Mouse (Mus musculus) adrenal gland, adult 18-20 months (tissue): ENCODE results near the gene Pola1. TPM values are rescaled to one million over a fixed set of nuclear protein-coding genes. Genes with fewer than 3 reads are reported as not detected.
"Not testable (repeated sequence)": the region's sequence is repeated elsewhere in the genome, so short reads cannot be mapped to it uniquely, and the experiment has no call there.

Experiments
- DNase-seq, 2 experiments: peaks; one replicate each; pipeline ENCODE4 v3.0.0; 2021 to 2022; ENCODE audit warnings: low spot score in 2 of 2
- total RNA-seq, 2 experiments: library from RNA; stranded (reverse); gene quantifications; 1 replicate in 1 of 2; 2 replicates in 1 of 2; pipeline ENCODE4 v1.2.3; 2021

Pola1 gene
- total RNA-seq, 2 experiments from 2014 or later: 9.0 to 9.4 TPM

DNA sequence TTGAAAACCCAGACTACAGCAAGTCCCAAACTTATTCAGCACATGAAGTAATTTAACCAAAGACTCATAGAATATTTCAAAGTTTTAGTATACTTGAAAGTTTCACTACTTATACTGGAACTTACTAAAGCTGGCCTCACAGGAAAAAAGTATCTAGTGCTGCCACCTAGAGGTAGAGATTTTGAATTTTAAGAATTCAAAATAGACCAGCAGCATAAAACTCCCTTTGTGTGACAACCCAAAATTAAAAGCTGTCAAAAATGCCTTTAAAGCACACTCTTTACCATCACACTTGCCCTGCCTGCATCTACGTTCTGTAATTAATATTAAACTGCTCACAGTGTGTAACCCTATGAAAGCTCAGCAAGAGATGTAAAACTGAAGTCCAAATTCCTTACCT is 166.2 kb downstream of the Pola1 start:
- DNase-seq: no peak

DNA sequence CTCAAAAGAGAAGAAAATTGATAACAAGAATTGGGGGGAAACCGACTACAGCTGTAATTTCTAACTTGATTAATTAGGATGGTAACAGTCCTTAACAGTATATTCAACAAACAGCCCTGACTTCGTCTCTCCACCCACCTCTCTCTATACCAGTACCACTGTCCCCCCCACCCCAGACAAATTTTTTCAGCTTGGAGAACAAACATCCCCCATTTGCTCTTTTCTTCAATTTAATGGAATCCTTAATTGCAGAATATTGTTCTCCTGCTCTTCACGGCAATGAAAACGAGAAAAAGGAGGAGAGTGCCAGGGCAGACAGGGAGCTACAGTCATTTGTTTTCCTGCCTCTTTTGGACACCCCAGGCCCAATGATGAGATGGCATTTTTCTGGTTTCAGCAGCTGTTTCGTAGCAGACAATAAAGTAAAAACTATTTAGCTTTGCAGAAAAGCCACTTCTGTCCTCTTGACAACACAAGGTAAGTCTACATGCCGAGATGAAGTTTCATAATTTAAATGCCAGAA is 202.2 kb downstream of the Pola1 start:
- no peak for DNase-seq

DNA sequence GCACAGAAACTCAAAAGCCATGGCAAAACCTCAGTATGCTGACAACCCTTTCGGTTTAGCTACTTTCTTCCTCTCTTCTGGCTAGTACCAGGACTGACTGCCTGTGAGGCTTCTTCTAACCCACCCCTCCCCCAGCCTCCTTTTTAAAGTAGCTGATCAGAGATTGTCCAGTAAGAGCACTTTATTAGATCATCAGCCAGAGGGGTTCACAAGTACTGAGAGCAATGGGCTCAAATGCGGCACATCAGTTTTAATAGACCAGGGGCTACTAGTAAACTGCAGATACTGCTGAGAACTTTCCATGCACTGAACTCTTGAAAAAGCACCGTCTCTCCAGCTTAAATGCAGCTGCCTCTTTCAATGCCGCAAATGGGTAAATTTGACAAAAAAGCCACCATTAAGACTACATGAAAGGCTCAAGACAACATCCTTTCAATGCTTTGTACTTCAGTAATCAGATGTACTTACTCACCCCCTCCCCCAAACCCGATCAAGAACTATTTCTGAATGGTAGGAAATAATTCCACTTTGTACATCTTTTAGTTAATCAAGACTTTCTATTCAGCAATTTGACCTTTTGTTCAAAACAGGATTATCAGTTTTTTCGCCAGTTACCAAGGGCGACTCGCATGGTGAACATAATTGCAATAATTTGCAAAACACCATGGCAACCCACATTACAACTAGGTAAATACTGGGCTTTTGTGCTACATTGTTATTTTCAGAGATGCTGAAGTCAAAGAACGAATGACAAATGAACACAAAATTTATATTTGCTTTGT is 202.8 kb downstream of the Pola1 start:
- no peak for DNase-seq

DNA sequence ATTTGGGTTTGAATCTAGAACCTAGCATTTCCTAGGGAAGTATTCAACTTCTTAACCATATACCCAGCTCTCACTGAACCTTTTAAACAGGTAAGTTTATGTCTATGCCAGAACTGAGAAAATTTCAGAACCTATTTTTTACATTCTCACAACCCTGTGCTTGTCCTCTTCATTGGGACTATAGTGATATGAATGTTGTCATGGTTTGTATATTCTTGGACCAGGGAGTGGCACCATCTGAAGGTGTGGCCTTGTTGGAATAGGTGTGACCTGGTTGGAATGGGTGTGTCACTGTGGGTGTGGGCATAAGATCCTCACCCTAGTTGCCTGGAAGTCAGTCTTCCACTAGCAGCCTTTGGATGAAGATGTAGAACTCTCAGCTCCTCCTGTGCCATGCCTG is 231.1 kb downstream of the Pola1 start:
- DNase-seq: not testable (repeated sequence)

GRCm38 (mm10) chrX:93397089-93397488 is 234.9 kb downstream of the Pola1 start:
- no peak for DNase-seq

GRCm38 (mm10) chrX:93377285-93377972 is 254.5 kb downstream of the Pola1 start:
- DNase-seq: no peak

GRCm38 (mm10) chrX:93373503-93373902 is 258.5 kb downstream of the Pola1 start:
- DNase-seq: no peak

DNA sequence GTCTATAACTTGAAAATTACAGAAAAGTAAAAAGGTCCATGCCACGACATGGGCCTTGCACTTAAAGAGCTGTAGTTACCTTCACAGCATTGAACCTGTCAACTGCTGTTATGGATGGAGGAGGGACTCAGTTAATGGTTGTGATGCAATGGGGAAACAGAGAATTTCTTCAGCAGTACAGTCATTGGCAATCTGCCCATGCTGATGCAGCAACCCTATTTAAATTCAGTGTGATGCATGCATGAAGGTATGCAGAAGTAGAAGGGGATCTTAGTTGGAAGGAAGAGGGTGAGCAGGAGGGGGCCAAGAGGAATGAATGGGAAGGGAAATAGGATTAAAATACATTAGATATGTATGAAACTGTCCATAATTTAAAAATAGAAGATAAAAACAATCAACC is 262.2 kb downstream of the Pola1 start:
- DNase-seq: no peak

GRCm38 (mm10) chrX:93368211-93368610 is 263.7 kb downstream of the Pola1 start:
- no peak for DNase-seq

DNA sequence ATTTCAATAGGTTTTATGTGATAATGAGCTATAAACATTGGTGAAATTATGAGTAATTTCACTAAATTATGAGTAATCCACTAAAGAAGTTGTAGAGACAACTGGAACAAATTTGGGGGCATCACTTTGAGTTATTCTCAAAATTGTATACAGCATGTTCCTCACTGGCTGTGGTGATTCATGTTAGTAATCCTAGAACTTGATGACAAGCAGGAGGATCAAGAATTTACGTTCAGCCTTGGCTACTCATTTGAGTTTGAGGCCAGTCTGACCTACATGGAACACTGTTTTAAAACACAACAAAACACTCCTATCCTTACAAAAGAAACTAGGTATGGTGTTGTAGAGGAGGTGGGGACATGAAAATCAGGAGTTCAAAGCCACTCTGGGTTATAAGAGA is 310.6 kb downstream of the Pola1 start:
- DNase-seq: no peak

GRCm38 (mm10) chrX:93319979-93320378 is 312.0 kb downstream of the Pola1 start:
- DNase-seq: no peak

- no peak for DNase-seq
Observed at GRCm38 (mm10) chrX:93317577-93317976, 314.4 kb downstream of the Pola1 start.

DNA sequence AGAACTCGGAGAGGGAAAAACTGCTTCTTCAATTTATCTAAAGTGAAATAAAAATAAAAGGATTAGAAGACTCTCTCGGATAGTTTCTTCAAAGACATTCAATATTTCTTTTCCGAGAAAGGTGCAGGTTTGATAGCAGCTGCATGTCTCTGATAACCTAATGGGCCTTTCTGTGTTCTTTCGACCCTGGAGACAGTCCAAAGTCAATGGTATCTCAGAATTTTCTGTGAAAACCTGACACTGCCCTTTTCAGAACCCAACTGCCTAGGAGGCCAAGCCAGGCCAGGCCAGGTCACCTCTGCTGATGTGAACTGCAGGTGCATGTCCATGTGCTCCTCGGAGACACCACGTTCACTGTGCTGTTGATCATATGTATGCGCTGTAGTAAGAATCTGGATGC is 326.2 kb downstream of the Pola1 start:
- DNase-seq: no peak

- no peak for DNase-seq
Observed at GRCm38 (mm10) chrX:93301798-93302197, 330.2 kb downstream of the Pola1 start.

- DNase-seq: no peak
Observed at GRCm38 (mm10) chrX:93300183-93300815, 331.7 kb downstream of the Pola1 start.

DNA sequence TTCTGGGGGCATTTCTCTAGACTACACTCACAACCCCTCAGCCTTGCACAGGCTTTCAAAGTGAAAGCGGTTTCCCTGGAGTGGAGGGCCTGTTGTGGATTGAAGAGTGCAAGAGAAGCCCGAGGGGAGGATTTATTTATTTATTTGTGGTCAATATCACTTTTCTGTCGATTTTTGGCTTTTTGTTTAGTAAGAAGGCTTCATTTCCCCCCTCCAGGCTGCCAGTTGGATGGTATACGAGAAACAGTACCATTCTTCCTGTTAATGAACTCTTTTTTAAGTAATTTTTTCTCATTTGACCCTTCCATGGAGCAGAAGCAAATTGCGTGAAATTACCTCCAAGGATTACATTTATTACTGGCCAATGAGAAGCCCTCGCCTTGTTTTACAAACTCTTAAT is 332.2 kb downstream of the Pola1 start:
- DNase-seq: no peak

DNA sequence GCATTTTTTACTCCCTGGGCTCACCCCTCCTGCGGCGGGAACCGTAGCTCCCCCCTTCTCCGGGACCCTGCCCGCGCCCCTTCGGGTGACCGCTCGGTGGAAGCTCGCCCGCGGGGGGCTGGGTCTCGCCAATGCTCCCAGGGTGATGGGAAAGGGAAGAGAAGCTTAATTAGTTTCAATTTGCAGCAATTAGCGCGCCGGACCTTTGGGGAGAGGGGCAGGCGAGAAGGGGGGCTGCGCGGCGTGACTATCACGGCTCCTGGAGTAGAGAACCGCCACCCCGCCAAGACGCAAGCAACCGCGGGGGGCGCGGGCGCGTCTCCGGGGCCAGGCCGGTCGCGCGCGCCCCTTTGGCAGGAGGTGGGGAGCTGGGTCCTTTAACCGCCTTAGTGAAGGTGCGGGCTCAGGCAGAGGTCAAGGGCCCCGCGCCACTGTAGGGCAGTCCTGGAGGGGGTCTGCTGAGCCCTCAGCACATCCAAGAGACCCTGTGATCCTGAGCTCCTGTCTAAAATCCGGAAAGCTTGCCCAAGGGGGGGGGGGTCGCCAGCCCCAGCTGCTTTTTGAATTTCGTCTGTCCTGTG is 332.8 kb downstream of the Pola1 start:
- no peak for DNase-seq

GRCm38 (mm10) chrX:93297001-93297441 is 334.9 kb downstream of the Pola1 start:
- no peak for DNase-seq

DNA sequence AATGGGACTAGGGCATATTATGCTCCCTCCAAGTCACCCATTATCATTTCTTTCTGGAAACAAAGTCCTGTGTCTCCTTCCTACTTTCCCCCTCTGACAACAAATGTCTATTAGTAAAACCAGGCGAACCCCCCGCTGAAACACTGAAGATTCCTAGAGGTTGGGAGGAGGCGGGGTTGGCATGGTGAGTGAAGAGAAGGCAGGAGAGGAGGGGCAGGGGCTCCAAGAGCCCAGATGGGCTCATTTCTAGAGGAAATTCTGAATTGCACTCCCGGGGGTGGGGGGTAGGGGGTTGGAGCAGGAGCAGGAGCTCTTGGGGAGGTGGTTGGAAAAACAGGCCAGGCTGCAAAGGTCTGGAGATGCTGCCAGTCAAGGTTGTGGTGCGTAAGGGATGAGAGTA is 336.1 kb downstream of the Pola1 start:
- DNase-seq: no peak

GRCm38 (mm10) chrX:93294736-93295490 is 337.0 kb downstream of the Pola1 start:
- no peak for DNase-seq

- no peak for DNase-seq
Observed at GRCm38 (mm10) chrX:93292031-93292430, 339.9 kb downstream of the Pola1 start.
